Mouse (Mus musculus) midbrain, postnatal 0 days (tissue): Measurements from ENCODE around the gene H2-Ke6. TPM values are rescaled to one million over a fixed set of nuclear protein-coding genes. Genes with fewer than 3 reads are reported as not detected.

ENCODE experiments used
- ATAC-seq: fragments of 200-750 bp; cut with Nextera tagmentation; 2 replicates; pipeline ENCODE4 v1.8.0; 2017; ENCODE audit warnings: moderate number of reproducible peaks, mild to moderate bottlenecking, moderate TSS enrichment, moderate library complexity; ENCODE audit not compliant: low FRiP score
- DNase-seq: peaks from one replicate; pipeline ENCODE4 v3.0.0-alpha.2; 2015; ENCODE audit warnings: low spot score
- H3K27ac ChIP-seq: fragments of 300-500 bp; sonication (generic); 2 replicates; pipeline ENCODE4 v1.5.1; 2014; ENCODE audit warnings: low read depth, mild to moderate bottlenecking, low read length, mixed read lengths
- H3K27me3 ChIP-seq: fragments of 300-500 bp; sonication (generic); 2 replicates; pipeline ENCODE4 v1.6.1; 2014; ENCODE audit warnings: low read length, control low read depth, mixed read lengths; ENCODE audit not compliant: insufficient read depth
- H3K36me3 ChIP-seq: fragments of 300-500 bp; sonication (generic); 2 replicates; pipeline ENCODE4 v1.6.1; 2014; ENCODE audit warnings: low read length, control low read depth, mixed read lengths; ENCODE audit not compliant: insufficient read depth
- H3K4me1 ChIP-seq: fragments of 300-500 bp; sonication (generic); 2 replicates; pipeline ENCODE4 v1.6.1; 2014; ENCODE audit warnings: mild to moderate bottlenecking, control low read depth, antibody characterized with exemption, low read length, mixed read lengths; ENCODE audit not compliant: insufficient read depth
- H3K4me2 ChIP-seq: fragments of 300-500 bp; sonication (generic); 2 replicates; pipeline ENCODE4 v1.6.1; 2014; ENCODE audit warnings: low read depth, mild to moderate bottlenecking, low read length, mixed read lengths; ENCODE audit not compliant: poor library complexity, severe bottlenecking
- H3K4me3 ChIP-seq: fragments of 300-500 bp; sonication (generic); 2 replicates; pipeline ENCODE4 v1.5.1; 2014; ENCODE audit warnings: low read depth, mild to moderate bottlenecking, low read length, moderate library complexity
- H3K9ac ChIP-seq: fragments of 300-500 bp; sonication (generic); replicated peaks from 2 replicates; pipeline ENCODE4 v1.6.1; 2014; ENCODE audit warnings: mild to moderate bottlenecking, low read length, moderate library complexity, mixed read lengths; ENCODE audit not compliant: poor library complexity, severe bottlenecking
- H3K9me3 ChIP-seq: fragments of 300-500 bp; sonication (generic); 2 replicates; pipeline ENCODE4 v1.6.1; 2016; ENCODE audit warnings: low read length, control low read depth
- CTCF ChIP-seq: IDR thresholded peaks from 2 replicates; pipeline ENCODE4 v1.5.1; 2016; ENCODE audit warnings: antibody characterized with exemption, mild to moderate bottlenecking
- WGBS: fragments of 180-500 bp; shearing (Covaris S2); extraction: QIAGEN DNeasy Blood & Tissue Kit; methylation state at CpG from one replicate; pipeline ENCODE4 v1.1.7; 2014; 5-methylcytosine and 5-hydroxymethylcytosine counted together
- polyA plus RNA-seq: library from polyadenylated mRNA; unstranded; fragments of >200 nt; fragmentation: Nextera tagmentation; extraction: Ambion mirVana; gene quantifications from 2 replicates; pipeline ENCODE4 v1.2.1, GENCODE M21; 2015
- total RNA-seq: library from RNA; depleted of rRNA; stranded (reverse); fragments of >200 nt; gene quantifications from 2 replicates; pipeline ENCODE4 v1.2.3, GENCODE M21; 2014; rRNA removed

H2-Ke6 gene
- total RNA-seq (58.4 and 67.6 TPM in 2 replicates), polyA plus RNA-seq (53.6 and 54.7 TPM in 2 replicates)

DNA sequence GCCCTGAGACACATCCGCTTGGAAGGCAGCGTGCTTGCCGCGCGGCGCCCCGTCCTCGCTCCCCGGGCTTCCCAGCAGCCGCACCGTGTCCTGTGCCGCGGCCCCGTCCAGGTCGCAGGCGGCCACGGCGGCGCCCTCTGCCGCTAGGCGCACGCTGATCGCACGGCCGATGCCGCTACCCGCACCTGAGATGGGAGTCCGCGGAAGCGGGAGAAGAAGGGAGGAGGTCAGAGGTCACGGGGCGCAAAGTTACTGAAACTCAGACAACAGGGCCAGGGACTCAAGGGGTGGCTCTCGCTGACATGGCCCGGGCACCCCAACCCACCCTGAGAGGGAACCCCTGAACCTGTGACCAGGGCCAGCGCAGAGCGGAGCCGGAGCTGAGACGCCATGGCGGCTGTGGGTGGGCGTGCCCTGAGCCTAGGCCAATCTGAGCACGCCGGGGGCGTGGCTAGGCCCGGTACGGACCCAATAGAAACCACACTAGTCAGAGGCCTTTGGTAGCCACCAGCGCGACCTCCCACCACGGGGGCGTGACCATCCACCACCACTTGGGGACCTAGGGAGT, at the start of gene H2-Ke6:
TSS of gene H2-Ke6 (minus strand) at position 405 of the 568 bp plus-strand sequence.
- DNase-seq (peak; percentile 96), ATAC-seq (peak; percentile 55)
- WGBS = 1% methylated on average over 49 of the region's 49 CpGs
- Histone ChIP-seq H3K9ac (peak within 1 kb of the TSS; percentile 64), H3K27me3 (no peaks in the 10 kb centered on the region), H3K4me2 (peak within 1 kb of the TSS; percentile 97), H3K9me3 (no peaks in the 10 kb centered on the region), H3K4me1 (peaks cover 36% of the 10 kb centered on the region), H3K27ac (peak within 1 kb of the TSS; percentile 77), H3K36me3 (peaks cover 16% of the 10 kb centered on the region), H3K4me3 (peak within 1 kb of the TSS; percentile 60)
- no peak for TF ChIP-seq CTCF

GRCm38 (mm10) chr17:34077549-34077948, 49.7 kb upstream of the H2-Ke6 start:
- Histone ChIP-seq H3K27ac (no peak overlapping the region), H3K27me3 (no peaks in the 10 kb centered on the region), H3K36me3 (no peaks in the 10 kb centered on the region), H3K4me2 (no peak overlapping the region), H3K4me3 (no peak overlapping the region), H3K9me3 (no peaks in the 10 kb centered on the region), H3K4me1 (no peaks in the 10 kb centered on the region; the same call in 1 of the 2 replicates), H3K9ac (no peak overlapping the region)
- TF ChIP-seq CTCF = peak; percentile 86
- WGBS = under 1% methylated on average over 9 of the region's 9 CpGs
- no peak for ATAC-seq
- DNase-seq = peak; percentile 89

GRCm38 (mm10) chr17:34075271-34075670, 47.4 kb upstream of the H2-Ke6 start:
- H3K4me1 ChIP-seq = no peaks in the 10 kb centered on the region; the same call in 1 of the 2 replicates

GRCm38 (mm10) chr17:34072091-34072490, 44.2 kb upstream of the H2-Ke6 start:
- Histone ChIP-seq H3K27me3 (no peaks in the 10 kb centered on the region), H3K4me3 (no peak overlapping the region), H3K4me2 (no peak overlapping the region), H3K9ac (no peak overlapping the region), H3K36me3 (no peaks in the 10 kb centered on the region), H3K9me3 (no peaks in the 10 kb centered on the region), H3K27ac (no peak overlapping the region), H3K4me1 (no peaks in the 10 kb centered on the region; the same call in 1 of the 2 replicates)
- WGBS = 81% methylated on average over 5 of the region's 5 CpGs
- DNase-seq (no peak), ATAC-seq (no peak)
- TF ChIP-seq CTCF = no peak

More at GRCm38 (mm10) chr17:34075271-34075670, 47.4 kb upstream of the H2-Ke6 start:
- Histone ChIP-seq H3K36me3 (no peaks in the 10 kb centered on the region), H3K4me3 (no peak overlapping the region), H3K4me2 (no peak overlapping the region), H3K9ac (no peak overlapping the region), H3K9me3 (no peaks in the 10 kb centered on the region), H3K27me3 (no peaks in the 10 kb centered on the region), H3K27ac (no peak overlapping the region)
- peak; percentile 70 for DNase-seq
- ATAC-seq = no peak
- WGBS = 46% methylated on average over 7 of the region's 7 CpGs
- peak; percentile 76 for TF ChIP-seq CTCF

DNA sequence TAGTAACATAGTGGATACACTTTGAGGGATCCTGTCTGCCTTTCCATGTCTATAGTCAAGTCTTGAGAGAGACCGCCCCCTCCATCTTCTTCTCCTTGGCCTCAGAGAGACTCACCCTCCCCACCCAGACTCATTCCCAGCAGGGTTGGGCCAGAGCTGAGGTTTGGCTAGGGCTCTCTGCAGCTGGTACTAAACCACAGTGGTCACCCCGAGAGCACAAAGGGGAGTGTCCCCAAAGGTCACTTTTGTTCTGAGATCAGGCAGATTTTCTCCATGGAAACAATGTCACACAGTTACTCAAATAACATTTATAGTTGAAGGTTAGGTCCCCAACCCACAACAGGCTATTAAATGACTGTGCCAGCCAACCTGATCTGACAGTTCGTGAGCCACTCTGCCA, 41.0 kb upstream of the H2-Ke6 start:
- whole genome bisulfite sequencing = 52% methylated on average over 3 of the region's 3 CpGs
- Histone ChIP-seq H3K9me3 (no peaks in the 10 kb centered on the region), H3K9ac (no peak overlapping the region), H3K4me2 (no peak overlapping the region), H3K4me3 (no peak overlapping the region), H3K4me1 (no peaks in the 10 kb centered on the region), H3K27me3 (no peaks in the 10 kb centered on the region), H3K27ac (no peak overlapping the region), H3K36me3 (no peaks in the 10 kb centered on the region)
- ATAC-seq (no peak), DNase-seq (no peak)
- TF ChIP-seq CTCF = no peak

- H3K27ac ChIP-seq = no peak overlapping the region
- H3K4me1 ChIP-seq = no peaks in the 10 kb centered on the region
- H3K9me3 ChIP-seq = no peaks in the 10 kb centered on the region
- H3K4me2 ChIP-seq = no peak overlapping the region
- 0 out of 2 replicates have a peak, but pooled peaks cover 6% of the 10 kb centered on the region for H3K36me3 ChIP-seq
- ATAC-seq = no peak
- no peak overlapping the region for H3K4me3 ChIP-seq
- 74% methylated on average over 6 of the region's 7 CpGs for WGBS
- no peaks in the 10 kb centered on the region for H3K27me3 ChIP-seq
- no peak for DNase-seq
- no peak overlapping the region for H3K9ac ChIP-seq
- TF ChIP-seq CTCF = no peak
Observed at GRCm38 (mm10) chr17:34057224-34057623, 29.4 kb upstream of the H2-Ke6 start.
